ENCODE assay signal across 11 mouse cellular contexts in genomic region chr13:19106418-19106817, GRCm38 (mm10).
DNase-seq lines count a peak whose midpoint lies in the region; ATAC-seq and TF ChIP-seq lines count a peak whose summit lies in the region.
"Had no signal": no experiment of that assay in that cellular context is flagged by ENCODE, and none has a peak within 500 bp of the region (broad histone marks: within the 10 kb centered on the region; RNA-seq: fewer than 3 reads in every experiment).

No protein-coding gene starts in this region.

- 45% methylated on average over 5 of the region's 5 CpGs for WGBS in intestine, postnatal 0 days
- 47% methylated on average over 5 of the region's 5 CpGs for WGBS in intestine, embryonic 16.5 days
- WGBS in embryonic facial prominence, embryonic 14.5 days = 53% methylated on average over 5 of the region's 5 CpGs

- H3K9ac ChIP-seq in intestine, postnatal 0 days (ENCODE audit: low read depth, low read length) = no peak overlapping the region
- no peak overlapping the region for H3K9ac ChIP-seq in intestine, embryonic 16.5 days (ENCODE audit: low read depth, low read length)
- no peak overlapping the region for H3K9ac ChIP-seq in embryonic facial prominence, embryonic 14.5 days (ENCODE audit: low read depth, low read length)
- H3K9ac ChIP-seq: midbrain, embryonic 12.5 days had no signal

- no peak overlapping the region for H3K4me2 ChIP-seq in intestine, postnatal 0 days (replicated peaks; ENCODE audit: low read depth)
- no peak overlapping the region for H3K4me2 ChIP-seq in intestine, embryonic 16.5 days (ENCODE audit: low read depth, low read length)
- H3K4me2 ChIP-seq in embryonic facial prominence, embryonic 14.5 days (ENCODE audit: low read depth, low read length) = no peak overlapping the region
- H3K4me2 ChIP-seq: midbrain, embryonic 12.5 days had no signal

- peak; percentile 53 for TF ChIP-seq CTCF in intestine, postnatal 0 days (IDR thresholded peaks at IDR 0.05; ENCODE audit: low read depth)

- H3K4me1 ChIP-seq in intestine, postnatal 0 days (replicated peaks; ENCODE audit: control insufficient read depth, insufficient read depth, low read length) = no peaks in the 10 kb centered on the region
- no peaks in the 10 kb centered on the region for H3K4me1 ChIP-seq in intestine, embryonic 16.5 days (ENCODE audit: control insufficient read depth, insufficient read depth, low read length)
- no peaks in the 10 kb centered on the region for H3K4me1 ChIP-seq in embryonic facial prominence, embryonic 14.5 days (ENCODE audit: control insufficient read depth, insufficient read depth, low read length)
- H3K4me1 ChIP-seq: midbrain, embryonic 12.5 days had no signal

- peak; percentile 3 for DNase-seq in adrenal gland, adult 2 months
- DNase-seq in adrenal gland, adult 8-10 months = no peak
- peak; percentile 42 for DNase-seq in Muller cell, postnatal 12 days (ENCODE audit: inconsistent ontology term)
- DNase-seq in embryonic facial prominence, embryonic 14.5 days (ENCODE audit: low spot score) = peak; percentile 11
- no peak for DNase-seq in spleen, postnatal 10 days (ENCODE audit: low spot score in 2 of 2)
- DNase-seq: adrenal gland, postnatal 10 days; kidney, adult 8-10 months had no signal

- ATAC-seq in intestine, postnatal 0 days = no peak
- no peak for ATAC-seq in intestine, embryonic 16.5 days
- ATAC-seq in embryonic facial prominence, embryonic 14.5 days (ENCODE audit: low read depth) = no peak
- no peak for ATAC-seq in activated CD4-positive, CD25-positive, alpha-beta regulatory T cell, adult 4 months

- H3K9me3 ChIP-seq in intestine, postnatal 0 days (ENCODE audit: control insufficient read depth) = no peaks in the 10 kb centered on the region
- H3K9me3 ChIP-seq in intestine, embryonic 16.5 days (ENCODE audit: control insufficient read depth, low read length) = no peaks in the 10 kb centered on the region
- no peaks in the 10 kb centered on the region for H3K9me3 ChIP-seq in embryonic facial prominence, embryonic 14.5 days (ENCODE audit: control insufficient read depth, low read length)
- H3K9me3 ChIP-seq: midbrain, embryonic 12.5 days had no signal

- no peak overlapping the region for H3K4me3 ChIP-seq in intestine, postnatal 0 days (ENCODE audit: low read depth, low read length)
- no peak overlapping the region for H3K4me3 ChIP-seq in intestine, embryonic 16.5 days (ENCODE audit: low read length)
- H3K4me3 ChIP-seq in embryonic facial prominence, embryonic 14.5 days (ENCODE audit: low read depth, low read length) = no peak overlapping the region
- H3K4me3 ChIP-seq: midbrain, embryonic 12.5 days had no signal

- no peaks in the 10 kb centered on the region for H3K36me3 ChIP-seq in intestine, postnatal 0 days (ENCODE audit: control insufficient read depth, insufficient read depth)
- no peaks in the 10 kb centered on the region for H3K36me3 ChIP-seq in intestine, embryonic 16.5 days (ENCODE audit: control insufficient read depth, insufficient read depth, low read length)
- no peaks in the 10 kb centered on the region for H3K36me3 ChIP-seq in embryonic facial prominence, embryonic 14.5 days (ENCODE audit: control insufficient read depth, insufficient read depth, low read length)
- H3K36me3 ChIP-seq: midbrain, embryonic 12.5 days had no signal

- H3K27me3 ChIP-seq in intestine, postnatal 0 days (replicated peaks; ENCODE audit: control insufficient read depth, insufficient read depth, low read length) = no peaks in the 10 kb centered on the region
- H3K27me3 ChIP-seq in intestine, embryonic 16.5 days (replicated peaks; ENCODE audit: control insufficient read depth, insufficient read depth, low read length) = no peaks in the 10 kb centered on the region
- H3K27me3 ChIP-seq in embryonic facial prominence, embryonic 14.5 days (replicated peaks; ENCODE audit: control insufficient read depth, insufficient read depth, low read length) = no peaks in the 10 kb centered on the region
- H3K27me3 ChIP-seq: midbrain, embryonic 12.5 days had no signal

- no peak overlapping the region for H3K27ac ChIP-seq in intestine, postnatal 0 days (ENCODE audit: low read depth, low read length)
- no peak overlapping the region for H3K27ac ChIP-seq in intestine, embryonic 16.5 days (ENCODE audit: low read length)
- H3K27ac ChIP-seq in embryonic facial prominence, embryonic 14.5 days (replicated peaks; ENCODE audit: low read depth, low read length) = no peak overlapping the region
- H3K27ac ChIP-seq: midbrain, embryonic 12.5 days had no signal

Comparison
In these comparisons a context has a peak if more than half of its experiments do, and no peak if none do; other contexts are left out.
1. DNase-seq: peak in adrenal gland, adult 2 months (single experiment), Muller cell, postnatal 12 days (single experiment) and embryonic facial prominence, embryonic 14.5 days (single experiment); none in adrenal gland, adult 8-10 months (single experiment) and spleen, postnatal 10 days (0 of 2).